Mouse (Mus musculus) stomach, postnatal 0 days (tissue): ENCODE measurements around the gene Ffar2.

Source experiments
- CTCF ChIP-seq: IDR thresholded peaks from 2 replicates; pipeline ENCODE4 v1.5.1; 2016; ENCODE audit warnings: antibody characterized with exemption, low read depth, mild to moderate bottlenecking, moderate library complexity
- EP300 ChIP-seq: optimal IDR thresholded peaks from 2 replicates; pipeline ENCODE3; 2016; ENCODE audit warnings: antibody characterized with exemption

DNA sequence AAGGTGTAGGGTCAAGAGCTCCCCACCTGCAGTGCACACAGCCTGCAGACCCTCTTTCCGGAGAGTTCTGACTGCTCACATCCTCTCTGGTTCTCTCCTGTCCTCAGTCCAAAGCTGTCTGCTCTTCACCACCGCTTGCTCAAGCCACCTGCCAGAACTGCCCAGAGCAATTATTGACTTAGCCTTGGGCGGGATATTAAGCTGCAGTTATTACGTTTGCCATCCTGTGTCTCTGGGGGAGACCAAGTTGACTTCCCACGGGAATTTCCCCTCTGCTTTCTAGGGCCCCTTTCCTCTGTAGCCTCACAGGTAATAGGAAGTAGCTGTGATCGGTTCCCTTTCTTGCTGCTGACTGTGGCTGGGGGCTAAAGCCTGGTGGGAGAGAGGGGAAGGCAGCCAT is 3.4 kb downstream of the Ffar2 start:
- TF ChIP-seq CTCF: no peak
- no peak for TF ChIP-seq EP300
